Mouse (Mus musculus): ENCODE data around the gene Hfe. TPM values are rescaled to one million over a fixed set of nuclear protein-coding genes. Genes with fewer than 3 reads are reported as not detected.
"Not testable (repeated sequence)": the region's sequence is repeated elsewhere in the genome, so short reads cannot be mapped to it uniquely, and the experiment has no call there.

Hfe gene
- polyA plus RNA-seq, 1 experiment from 2014 or later: 3.7 TPM

- Histone ChIP-seq H3K4me3 (ENCODE audit: low read depth, low read length) (peak overlapping the region; percentile 30), H3K9ac (ENCODE audit: low read length) (peak overlapping the region; percentile 61; the same call in 1 of the 2 replicates), H3K27ac (replicated peaks; ENCODE audit: low read depth, low read length) (peak overlapping the region; percentile 83), H3K4me2 (ENCODE audit: low read depth, severe bottlenecking) (peak overlapping the region; percentile 50)
- DNase-seq (ENCODE audit: low spot score): peak; percentile 56
- 16% methylated on average over 10 of the region's 30 CpGs for WGBS
- H3K9me3 ChIP-seq (ENCODE audit: control insufficient read depth, low read length); ATAC-seq (ENCODE audit: insufficient number of reproducible peaks, low FRiP score, low TSS enrichment, low read depth); H3K4me1 ChIP-seq (ENCODE audit: control insufficient read depth, insufficient read depth, low read length); H3K27me3 ChIP-seq (ENCODE audit: control insufficient read depth, insufficient read depth, low read length); H3K36me3 ChIP-seq (ENCODE audit: control insufficient read depth, insufficient read depth, low read length): not testable (repeated sequence)
These were observed 27.5 kb downstream of the Hfe start for GRCm38 (mm10) chr13:23682947-23683754.

- WGBS: 77% methylated on average over 1 of the region's 1 CpGs
- ATAC-seq (ENCODE audit: insufficient number of reproducible peaks, low FRiP score, low TSS enrichment, low read depth) (no peak), DNase-seq (ENCODE audit: low spot score) (no peak)
- Histone ChIP-seq H3K36me3 (ENCODE audit: control insufficient read depth, insufficient read depth, low read length) (no peaks in the 10 kb centered on the region), H3K27me3 (ENCODE audit: control insufficient read depth, insufficient read depth, low read length) (no peaks in the 10 kb centered on the region), H3K4me3 (ENCODE audit: low read depth, low read length) (peak overlapping the region; percentile 30), H3K4me1 (ENCODE audit: control insufficient read depth, insufficient read depth, low read length) (no peaks in the 10 kb centered on the region), H3K9ac (ENCODE audit: low read length) (peak overlapping the region; percentile 61; the same call in 1 of the 2 replicates), H3K27ac (replicated peaks; ENCODE audit: low read depth, low read length) (peak overlapping the region; percentile 83), H3K9me3 (ENCODE audit: control insufficient read depth, low read length) (no peaks in the 10 kb centered on the region), H3K4me2 (ENCODE audit: low read depth, severe bottlenecking) (peak overlapping the region; percentile 50; the same call in 1 of the 2 replicates)
These were observed 28.1 kb downstream of the Hfe start for GRCm38 (mm10) chr13:23682623-23682946.

GRCm38 (mm10) chr13:23681990-23682582 lies 28.6 kb downstream of the Hfe start:
- no peak for ATAC-seq (ENCODE audit: insufficient number of reproducible peaks, low FRiP score, low TSS enrichment, low read depth)
- DNase-seq (ENCODE audit: low spot score): peak; percentile 21
- peak overlapping the region; percentile 50; the same call in 1 of the 2 replicates for H3K4me2 ChIP-seq (ENCODE audit: low read depth, severe bottlenecking)
- H3K4me3 ChIP-seq (ENCODE audit: low read depth, low read length): no peak overlapping the region
- no peaks in the 10 kb centered on the region for H3K9me3 ChIP-seq (ENCODE audit: control insufficient read depth, low read length)
- H3K36me3 ChIP-seq (ENCODE audit: control insufficient read depth, insufficient read depth, low read length): no peaks in the 10 kb centered on the region
- H3K27ac ChIP-seq (replicated peaks; ENCODE audit: low read depth, low read length): no peak overlapping the region
- no peaks in the 10 kb centered on the region for H3K27me3 ChIP-seq (ENCODE audit: control insufficient read depth, insufficient read depth, low read length)
- no peaks in the 10 kb centered on the region for H3K4me1 ChIP-seq (ENCODE audit: control insufficient read depth, insufficient read depth, low read length)
- H3K9ac ChIP-seq (ENCODE audit: low read length): no peak overlapping the region
- 86% methylated on average over 6 of the region's 6 CpGs for WGBS

DNA sequence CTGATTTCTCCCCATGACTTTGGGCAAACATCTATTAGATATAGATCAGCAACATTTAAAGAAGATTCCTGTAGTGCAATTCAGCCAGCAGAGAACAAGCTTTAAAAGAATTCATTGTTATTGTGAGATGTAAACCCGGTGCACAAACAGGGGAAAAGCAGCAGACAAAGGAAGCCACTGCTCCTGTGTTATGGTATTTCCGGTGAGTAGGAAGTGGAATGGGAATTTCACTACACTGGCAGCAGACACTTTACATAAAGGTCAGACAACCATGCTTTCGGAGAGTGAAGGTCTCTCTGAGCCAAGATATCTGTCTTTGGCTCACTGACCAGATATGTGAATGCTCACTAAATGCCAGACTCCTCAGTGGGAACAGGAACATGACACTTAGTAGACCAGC lies 48.1 kb downstream of the Hfe start:
- Histone ChIP-seq H3K4me2 (ENCODE audit: low read depth, severe bottlenecking) (no peak overlapping the region), H3K9ac (ENCODE audit: low read length) (no peak overlapping the region), H3K4me1 (ENCODE audit: control insufficient read depth, insufficient read depth, low read length) (no peaks in the 10 kb centered on the region), H3K27ac (replicated peaks; ENCODE audit: low read depth, low read length) (no peak overlapping the region), H3K36me3 (ENCODE audit: control insufficient read depth, insufficient read depth, low read length) (no peaks in the 10 kb centered on the region), H3K9me3 (ENCODE audit: control insufficient read depth, low read length) (no peaks in the 10 kb centered on the region), H3K4me3 (ENCODE audit: low read depth, low read length) (no peak overlapping the region), H3K27me3 (ENCODE audit: control insufficient read depth, insufficient read depth, low read length) (no peaks in the 10 kb centered on the region)
- DNase-seq (ENCODE audit: low spot score) (peak; percentile 7), ATAC-seq (ENCODE audit: insufficient number of reproducible peaks, low FRiP score, low TSS enrichment, low read depth) (no peak)
- 93% methylated on average over 3 of the region's 3 CpGs for WGBS

DNA sequence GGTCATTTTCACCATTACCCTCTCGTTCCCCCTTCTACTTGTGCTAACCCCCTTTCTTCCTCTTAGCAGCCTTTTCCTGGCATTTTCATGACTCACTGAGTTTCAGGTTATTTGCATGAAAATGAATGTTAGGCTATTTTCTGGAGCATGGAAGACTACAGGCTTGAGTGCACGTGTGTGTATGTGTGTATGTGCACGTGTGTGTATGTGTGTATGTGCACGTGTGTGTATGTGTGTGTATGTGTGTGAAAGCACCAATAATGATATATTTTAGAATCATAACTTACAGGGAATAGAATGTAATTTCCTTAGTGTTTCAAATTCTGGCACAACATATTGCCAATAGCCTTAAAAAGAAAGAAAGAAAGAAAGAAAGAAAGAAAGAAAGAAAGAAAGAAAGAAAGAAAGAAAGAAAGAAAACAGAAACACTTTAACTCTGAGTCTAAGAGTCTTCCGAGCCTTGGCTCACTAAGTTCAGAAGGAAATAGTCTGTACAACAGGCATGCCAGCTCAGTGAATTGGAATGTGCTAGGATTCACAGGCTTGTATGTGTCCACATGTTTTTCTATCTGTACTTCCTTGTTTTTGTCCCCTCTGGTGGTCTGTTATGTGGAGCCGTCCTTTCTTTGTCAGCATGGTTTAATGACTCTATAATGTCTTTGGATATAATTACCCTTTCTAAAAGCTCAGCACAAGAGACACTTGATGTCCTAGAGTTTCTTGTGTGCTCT lies 50.9 kb downstream of the Hfe start:
- Histone ChIP-seq H3K4me1 (ENCODE audit: control insufficient read depth, insufficient read depth, low read length) (no peaks in the 10 kb centered on the region), H3K4me3 (ENCODE audit: low read depth, low read length) (no peak overlapping the region), H3K27ac (replicated peaks; ENCODE audit: low read depth, low read length) (no peak overlapping the region), H3K36me3 (ENCODE audit: control insufficient read depth, insufficient read depth, low read length) (no peaks in the 10 kb centered on the region), H3K9me3 (ENCODE audit: control insufficient read depth, low read length) (no peaks in the 10 kb centered on the region), H3K9ac (ENCODE audit: low read length) (no peak overlapping the region), H3K27me3 (ENCODE audit: control insufficient read depth, insufficient read depth, low read length) (no peaks in the 10 kb centered on the region), H3K4me2 (ENCODE audit: low read depth, severe bottlenecking) (no peak overlapping the region)
- DNase-seq (ENCODE audit: low spot score) (peak; percentile 4), ATAC-seq (ENCODE audit: insufficient number of reproducible peaks, low FRiP score, low TSS enrichment, low read depth) (no peak)
- 78% methylated on average over 6 of the region's 6 CpGs for WGBS

Small RNA genes lying within 50 kb of the gene (microRNA-seq; reads per million reads assigned to microRNA genes)
- gene Gm44314 (not detected), gene Gm44350 (not detected), gene Gm44484 (not detected)

Other genes starting within 250 kb of the Hfe start
- gene Btn1a1, start 245.0 kb downstream of the Hfe start, polyA plus RNA-seq (2014; fragmentation: Nextera tagmentation; extraction: Ambion mirVana): not detected in 2 replicates
- gene Btn2a2, start 222.0 kb downstream of the Hfe start, polyA plus RNA-seq (2014; fragmentation: Nextera tagmentation; extraction: Ambion mirVana): 1.3 and 2.2 TPM in 2 replicates
- 4.0 and 5.6 TPM in 2 replicates for gene Hist1h4h, start 179.8 kb downstream of the Hfe start, polyA plus RNA-seq (2014; fragmentation: Nextera tagmentation; extraction: Ambion mirVana)
- gene Hist1h2af, start 176.9 kb downstream of the Hfe start, polyA plus RNA-seq (2014; fragmentation: Nextera tagmentation; extraction: Ambion mirVana): 5.1 and 7.9 TPM in 2 replicates
- gene Hist1h3g, start 175.4 kb downstream of the Hfe start, polyA plus RNA-seq (2014; fragmentation: Nextera tagmentation; extraction: Ambion mirVana): 7.0 and 9.4 TPM in 2 replicates
- 0.79 and 1.0 TPM in 2 replicates for gene Hist1h2bh, start 167.5 kb downstream of the Hfe start, polyA plus RNA-seq (2014; fragmentation: Nextera tagmentation; extraction: Ambion mirVana)
- 1.4 and 2.0 TPM in 2 replicates for gene Hist1h3f, start 166.8 kb downstream of the Hfe start, polyA plus RNA-seq (2014; fragmentation: Nextera tagmentation; extraction: Ambion mirVana)
- 0.67 and 2.3 TPM in 2 replicates for gene Hist1h4f, start 159.2 kb downstream of the Hfe start, polyA plus RNA-seq (2014; fragmentation: Nextera tagmentation; extraction: Ambion mirVana)
- 0.54 and 0.56 TPM in 2 replicates for gene Hist1h1d, start 157.6 kb downstream of the Hfe start, polyA plus RNA-seq (2014; fragmentation: Nextera tagmentation; extraction: Ambion mirVana)
- 9.6 and 9.8 TPM in 2 replicates for gene Hist1h3e, start 148.5 kb downstream of the Hfe start, polyA plus RNA-seq (2014; fragmentation: Nextera tagmentation; extraction: Ambion mirVana)
- gene Hist1h2ae, start 139.6 kb downstream of the Hfe start, polyA plus RNA-seq (2014; fragmentation: Nextera tagmentation; extraction: Ambion mirVana): 98.4 and 102 TPM in 2 replicates
- gene Hist1h2bg, start 139.5 kb downstream of the Hfe start, polyA plus RNA-seq (2014; fragmentation: Nextera tagmentation; extraction: Ambion mirVana): 8.2 and 10.0 TPM in 2 replicates
- gene Hist1h2bf, start 136.7 kb downstream of the Hfe start, polyA plus RNA-seq (2014; fragmentation: Nextera tagmentation; extraction: Ambion mirVana): 4.5 and 5.4 TPM in 2 replicates
- 2.2 and 3.1 TPM in 2 replicates for gene Hist1h2ad, start 136.5 kb downstream of the Hfe start, polyA plus RNA-seq (2014; fragmentation: Nextera tagmentation; extraction: Ambion mirVana)
- 12.6 and 13.2 TPM in 2 replicates for gene Hist1h3d, start 135.1 kb downstream of the Hfe start, polyA plus RNA-seq (2014; fragmentation: Nextera tagmentation; extraction: Ambion mirVana)
- 133 and 134 TPM in 2 replicates for gene Hist1h4d, start 129.3 kb downstream of the Hfe start, polyA plus RNA-seq (2014; fragmentation: Nextera tagmentation; extraction: Ambion mirVana)
- 3.1 and 3.9 TPM in 2 replicates for gene Hist1h2be, start 89.7 kb downstream of the Hfe start, polyA plus RNA-seq (2014; fragmentation: Nextera tagmentation; extraction: Ambion mirVana)
- 20.3 and 24.6 TPM in 2 replicates for gene Hist1h1e, start 88.3 kb downstream of the Hfe start, polyA plus RNA-seq (2014; fragmentation: Nextera tagmentation; extraction: Ambion mirVana)
- gene Hist1h2ac, start 26.9 kb downstream of the Hfe start, polyA plus RNA-seq (2014; fragmentation: Nextera tagmentation; extraction: Ambion mirVana): 0.96 and 1.0 TPM in 2 replicates
- gene Hist1h2bc, start 26.7 kb downstream of the Hfe start, polyA plus RNA-seq (2014; fragmentation: Nextera tagmentation; extraction: Ambion mirVana): 19.9 and 21.1 TPM in 2 replicates
- gene Hist1h1t, start 15.0 kb downstream of the Hfe start, polyA plus RNA-seq (2014; fragmentation: Nextera tagmentation; extraction: Ambion mirVana): 0.28 TPM in 1 of 2 replicates, not detected in the other
- gene Hist1h4c, start 12.4 kb downstream of the Hfe start, polyA plus RNA-seq (2014; fragmentation: Nextera tagmentation; extraction: Ambion mirVana): 6.6 and 7.9 TPM in 2 replicates
- 15.4 and 16.6 TPM in 2 replicates for gene Hist1h1c, start 28.0 kb upstream of the Hfe start, polyA plus RNA-seq (2014; fragmentation: Nextera tagmentation; extraction: Ambion mirVana)
- gene Hist1h3c, start 34.7 kb upstream of the Hfe start, polyA plus RNA-seq (2014; fragmentation: Nextera tagmentation; extraction: Ambion mirVana): 13.3 and 14.0 TPM in 2 replicates
- 1.7 and 3.4 TPM in 2 replicates for gene Hist1h2bb, start 35.9 kb upstream of the Hfe start, polyA plus RNA-seq (2014; fragmentation: Nextera tagmentation; extraction: Ambion mirVana)
- gene Hist1h2ab, start 40.3 kb upstream of the Hfe start, polyA plus RNA-seq (2014; fragmentation: Nextera tagmentation; extraction: Ambion mirVana): 63.8 and 65.5 TPM in 2 replicates
- gene Hist1h3b, start 41.4 kb upstream of the Hfe start, polyA plus RNA-seq (2014; fragmentation: Nextera tagmentation; extraction: Ambion mirVana): 7.5 and 12.0 TPM in 2 replicates
- gene Hist1h4b, start 46.2 kb upstream of the Hfe start, polyA plus RNA-seq (2014; fragmentation: Nextera tagmentation; extraction: Ambion mirVana): 6.3 and 7.9 TPM in 2 replicates
- 0.35 and 0.78 TPM in 2 replicates for gene Hist1h4a, start 50.4 kb upstream of the Hfe start, polyA plus RNA-seq (2014; fragmentation: Nextera tagmentation; extraction: Ambion mirVana)
- 5.1 and 5.4 TPM in 2 replicates for gene Hist1h3a, start 51.5 kb upstream of the Hfe start, polyA plus RNA-seq (2014; fragmentation: Nextera tagmentation; extraction: Ambion mirVana)
- gene Hist1h1a, start 52.8 kb upstream of the Hfe start, polyA plus RNA-seq (2014; fragmentation: Nextera tagmentation; extraction: Ambion mirVana): 2.8 and 4.1 TPM in 2 replicates
- 0.30 TPM in 1 of 2 replicates, not detected in the other for gene Trim38, start 59.1 kb upstream of the Hfe start, polyA plus RNA-seq (2014; fragmentation: Nextera tagmentation; extraction: Ambion mirVana)
- not detected in 2 replicates for gene Slc17a2, start 96.1 kb upstream of the Hfe start, polyA plus RNA-seq (2014; fragmentation: Nextera tagmentation; extraction: Ambion mirVana)
- gene Slc17a3, start 128.6 kb upstream of the Hfe start, polyA plus RNA-seq (2014; fragmentation: Nextera tagmentation; extraction: Ambion mirVana): not detected in 2 replicates
- not detected in 2 replicates for gene Slc17a1, start 156.9 kb upstream of the Hfe start, polyA plus RNA-seq (2014; fragmentation: Nextera tagmentation; extraction: Ambion mirVana)
- not detected in 2 replicates for gene Slc17a4, start 204.2 kb upstream of the Hfe start, polyA plus RNA-seq (2014; fragmentation: Nextera tagmentation; extraction: Ambion mirVana)
- not detected in 2 replicates for gene Hist1h2ba, start 223.3 kb upstream of the Hfe start, polyA plus RNA-seq (2014; fragmentation: Nextera tagmentation; extraction: Ambion mirVana)
- gene Hist1h2aa, start 223.6 kb upstream of the Hfe start, polyA plus RNA-seq (2014; fragmentation: Nextera tagmentation; extraction: Ambion mirVana): not detected in 2 replicates